Mouse (Mus musculus) cerebellum, adult 9-10 months (tissue): ENCODE measurements around the gene Tmem121.
"Not testable (repeated sequence)": the region's sequence is repeated elsewhere in the genome, so short reads cannot be mapped to it uniquely, and the experiment has no call there.

Experiments
- DNase-seq: peaks from one replicate; pipeline ENCODE4 v3.0.0; 2022

Tmem121 gene

DNA sequence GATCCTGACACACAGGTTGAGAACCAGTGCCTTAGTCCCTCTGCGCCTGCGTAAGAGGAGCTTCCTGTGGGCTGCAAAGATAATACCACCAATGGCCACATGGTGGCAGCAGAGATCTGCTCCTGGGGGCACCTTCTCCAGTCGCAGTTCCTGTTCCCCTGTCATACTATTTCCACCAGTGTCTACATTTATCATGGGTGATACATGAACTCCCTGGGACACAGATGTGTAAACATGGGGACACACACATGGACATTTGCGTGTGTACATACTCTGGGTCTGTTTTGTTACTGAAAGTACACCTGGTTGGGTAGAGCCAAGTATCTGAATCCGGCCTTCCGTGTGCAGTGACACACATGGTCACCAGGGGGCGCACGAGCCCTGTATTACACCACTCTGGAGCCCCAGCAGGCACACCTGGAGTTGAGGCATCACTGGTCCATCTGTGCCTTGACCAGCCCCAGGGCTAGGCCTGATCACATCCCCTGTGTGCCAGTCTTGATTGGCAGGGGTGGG is 36.4 kb downstream of the Tmem121 start:
- DNase-seq = peak; percentile 76

- DNase-seq = no peak
Observed at GRCm38 (mm10) chr12:113222748-113223147, 37.0 kb downstream of the Tmem121 start.

DNA sequence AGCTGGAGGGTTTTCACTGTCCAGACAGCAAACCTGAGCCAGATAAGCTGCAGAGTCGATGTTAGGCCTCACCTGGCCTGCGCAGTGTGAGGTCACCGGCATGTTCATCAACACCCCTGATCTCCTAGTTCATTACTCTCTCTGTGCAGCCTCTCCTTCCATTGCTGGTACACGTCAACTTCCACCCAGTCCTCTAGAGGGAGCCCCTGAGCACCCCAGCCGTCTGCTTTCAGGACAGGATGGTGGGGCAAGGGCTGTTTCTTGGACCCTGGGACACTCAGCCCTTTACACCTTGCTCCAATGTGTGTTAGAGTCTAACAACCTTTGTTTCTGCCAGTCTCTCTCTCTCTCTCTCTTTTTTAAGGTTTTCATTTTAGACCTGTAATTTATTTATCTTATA is 38.5 kb downstream of the Tmem121 start:
- DNase-seq = no peak

GRCm38 (mm10) chr12:113224687-113225091 is 39.0 kb downstream of the Tmem121 start:
- DNase-seq = no peak

DNA sequence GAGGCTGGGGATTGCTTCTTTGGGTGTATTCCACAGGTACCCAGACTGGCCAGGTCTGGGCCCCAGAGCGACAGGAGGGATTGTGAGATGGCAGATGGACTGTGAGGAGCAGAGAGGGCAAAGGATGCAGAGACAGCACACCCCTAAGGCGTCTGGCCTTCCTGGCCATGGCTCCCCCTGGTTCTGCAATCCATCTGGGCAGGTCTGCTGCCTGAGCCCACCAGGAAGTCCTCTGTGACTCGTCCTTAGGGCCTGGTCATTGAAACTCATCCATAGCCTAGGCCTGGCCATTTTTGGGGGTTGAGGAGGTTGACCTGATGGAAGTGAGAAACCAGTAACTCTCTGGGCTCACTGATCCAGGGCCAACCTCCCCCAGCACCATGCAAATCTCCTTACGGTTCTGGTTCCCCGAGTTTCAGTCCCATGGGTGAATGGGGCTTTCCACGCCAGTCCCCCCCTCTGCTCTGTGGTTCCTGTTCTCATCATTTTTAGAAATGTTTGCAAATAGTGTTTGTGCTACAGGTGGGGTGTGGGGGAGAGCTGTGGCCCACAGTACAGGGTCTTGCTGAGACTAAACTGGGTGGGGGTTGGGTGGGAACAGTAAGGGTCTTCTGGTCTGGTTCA is 42.4 kb downstream of the Tmem121 start:
- DNase-seq = no peak

GRCm38 (mm10) chr12:113230741-113231140 is 45.0 kb downstream of the Tmem121 start:
- no peak for DNase-seq

- DNase-seq = not testable (repeated sequence)
Observed at GRCm38 (mm10) chr12:113231551-113232263, 46.0 kb downstream of the Tmem121 start.

DNA sequence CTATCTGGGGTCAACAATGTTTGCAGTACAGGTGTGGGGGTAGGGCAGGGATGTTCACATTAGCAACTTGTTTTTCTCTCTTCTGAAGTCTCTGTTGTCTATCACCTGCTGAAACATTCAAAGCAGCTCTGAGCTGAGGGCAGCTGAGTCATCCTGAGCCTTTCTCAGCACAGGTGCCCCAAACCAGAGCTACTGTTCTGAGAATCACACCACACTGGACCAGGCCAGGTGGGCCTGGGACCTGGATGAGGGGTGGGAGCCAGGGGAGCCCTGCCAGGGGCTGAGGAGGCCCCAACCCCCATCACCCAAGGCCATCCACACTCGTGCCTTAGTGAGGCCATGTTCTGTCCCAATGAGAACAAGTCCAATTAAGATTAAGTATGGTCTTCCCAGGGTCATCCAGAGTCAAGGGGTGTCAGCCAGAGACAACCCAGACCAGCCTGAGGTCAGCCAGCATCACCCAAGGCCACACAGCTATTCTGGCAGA is 46.6 kb downstream of the Tmem121 start:
- not testable (repeated sequence) for DNase-seq
